Mouse (Mus musculus) CD8-positive naive resting alpha-beta T cell, adult 57 days (primary cell): ENCODE results near the gene Cblb. TPM values are rescaled to one million over a fixed set of nuclear protein-coding genes. Genes with fewer than 3 reads are reported as not detected.

Experiments used
- total RNA-seq: library from RNA; stranded (reverse); gene quantifications from one replicate; pipeline ENCODE4 v1.2.4, GENCODE M21; 2023

The Cblb gene
- total RNA-seq = 241 TPM

DNA sequence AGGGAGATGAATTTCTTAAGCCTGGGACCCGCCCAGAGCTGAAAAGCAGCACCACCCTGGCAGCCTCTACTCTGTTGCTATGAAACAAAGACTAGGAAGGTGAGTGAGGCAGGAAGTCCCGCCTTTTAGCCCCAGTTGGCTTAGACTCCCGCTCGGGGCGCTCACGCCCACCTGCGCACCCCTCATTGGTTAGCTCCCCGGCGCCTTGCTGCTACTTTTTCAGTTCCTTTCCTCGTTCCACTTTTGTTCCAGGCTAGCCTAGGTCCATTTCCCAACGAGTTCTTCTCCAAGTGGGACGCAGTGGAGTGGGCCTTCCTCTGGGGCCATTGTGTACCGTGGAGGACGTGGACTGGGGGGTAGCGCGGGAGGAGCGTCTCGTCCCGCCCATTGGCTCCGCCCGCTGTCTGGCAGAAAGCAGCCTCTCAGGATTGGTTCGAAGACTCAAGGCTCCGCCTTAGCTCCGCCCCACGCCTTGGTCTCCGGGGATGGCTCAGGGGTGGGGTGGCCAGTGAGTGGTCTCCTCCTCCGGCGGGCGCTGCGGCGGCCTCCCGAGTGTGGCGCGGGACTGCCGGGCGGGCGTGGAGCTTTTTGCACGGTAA, at the start of gene Cblb:
Cblb (plus strand) TSS at position 135 of the 599 bp plus-strand sequence.

